14 mouse cellular contexts compared by ENCODE assay signal in the genomic region with DNA sequence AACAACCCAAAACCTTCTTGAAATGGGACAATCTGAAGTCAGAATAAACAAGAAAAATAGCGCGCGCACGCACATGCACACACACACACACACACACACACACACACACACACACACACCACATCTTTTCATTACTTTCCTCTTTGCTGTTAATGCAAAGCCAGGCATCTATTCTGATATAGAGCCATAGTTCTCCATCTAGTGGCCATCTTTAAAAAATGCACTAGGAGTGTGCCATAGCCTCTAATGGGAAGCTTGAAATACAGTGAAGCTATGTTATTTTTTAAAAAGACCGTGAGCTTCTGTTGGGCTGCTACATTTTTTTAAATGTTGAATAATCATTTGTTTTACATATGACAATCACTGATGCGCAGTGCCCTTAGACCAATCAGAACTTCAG. TPM values are rescaled to one million over a fixed set of nuclear protein-coding genes. Genes with fewer than 3 reads are reported as not detected.
A peak's percentile ranks its signal among the peaks of the same experiment; 100 is the strongest.
DNase-seq lines count a peak whose midpoint lies in the region; ATAC-seq and TF ChIP-seq lines count a peak whose summit lies in the region.
"Had no signal": no experiment of that assay in that cellular context is flagged by ENCODE, and none has a peak within 500 bp of the region (broad histone marks: within the 10 kb centered on the region; RNA-seq: fewer than 3 reads in every experiment).

No protein-coding gene starts in this region.

- 44% methylated on average over 6 of the region's 6 CpGs for WGBS in lung, postnatal 0 days
- WGBS in lung, adult 2 months, result 49% methylated on average over 6 of the region's 6 CpGs
- 57% methylated on average over 6 of the region's 6 CpGs for WGBS in neural tube, embryonic 15.5 days

- TF ChIP-seq EP300 in lung, postnatal 0 days (IDR thresholded peaks at IDR 0.05), result no peak

- TF ChIP-seq POLR2A in lung, adult 2 months (IDR thresholded peaks at IDR 0.05; ENCODE audit: borderline replicate concordance, extremely low read depth, low read depth, low read length), result no peak

- ATAC-seq in lung, postnatal 0 days, result no peak
- ATAC-seq in common myeloid progenitor, adult 5-6 weeks (replicated peaks; ENCODE audit: low read depth, poor library complexity, severe bottlenecking), result peak; percentile 71; the same call in 1 of the 2 replicates
- ATAC-seq in neural tube, embryonic 15.5 days (ENCODE audit: low FRiP score), result peak; percentile 74; the same call in 1 of the 2 replicates

- H3K36me3 ChIP-seq in lung, postnatal 0 days (ENCODE audit: insufficient read depth, low read length), result no peaks in the 10 kb centered on the region
- H3K36me3 ChIP-seq in neural tube, embryonic 15.5 days, result no peaks in the 10 kb centered on the region

- no peaks in the 10 kb centered on the region for H3K27me3 ChIP-seq in lung, postnatal 0 days (replicated peaks; ENCODE audit: insufficient read depth, low read length)
- no peaks in the 10 kb centered on the region for H3K27me3 ChIP-seq in neural tube, embryonic 15.5 days (replicated peaks)

- no peaks in the 10 kb centered on the region for H3K4me1 ChIP-seq in lung, postnatal 0 days (ENCODE audit: insufficient read depth, low read depth, low read length)
- H3K4me1 ChIP-seq in lung, adult 2 months (ENCODE audit: control insufficient read depth, insufficient read depth, low read length), result no peaks in the 10 kb centered on the region
- no peaks in the 10 kb centered on the region for H3K4me1 ChIP-seq in neural tube, embryonic 15.5 days

- DNase-seq in gastrocnemius, adult 2 months, result no peak
- no peak for DNase-seq in gastrocnemius, adult 8-10 months (ENCODE audit: low spot score in 2 of 2)
- peak; percentile 46 for DNase-seq in lung, postnatal 0 days (ENCODE audit: low spot score)
- no peak for DNase-seq in lung, adult 2 months
- DNase-seq in adrenal gland, postnatal 36 days, result no peak
- DNase-seq in frontal cortex, postnatal 25 days (ENCODE audit: low spot score in 2 of 2), result no peak
- DNase-seq: cerebellum, adult 8-10 months; lung, postnatal 14 days; thymus, postnatal 14 days had no signal

- H3K4me2 ChIP-seq in lung, postnatal 0 days (replicated peaks; ENCODE audit: low read depth, low read length), result no peak overlapping the region
- H3K4me2 ChIP-seq in neural tube, embryonic 15.5 days, result no peak overlapping the region

- H3K9ac ChIP-seq in lung, postnatal 0 days (replicated peaks; ENCODE audit: low read depth), result no peak overlapping the region
- H3K9ac ChIP-seq in neural tube, embryonic 15.5 days (replicated peaks), result no peak overlapping the region

- intact Hi-C loops in gastrocnemius, adult 2 months (cut with DNase I), result loop anchor here (2.0 kb wide), 1 partner anchor 166 kb away; no protein-coding TSS in a partner anchor

- no peak overlapping the region for H3K4me3 ChIP-seq in gastrocnemius, adult 2 months
- H3K4me3 ChIP-seq in lung, postnatal 0 days (ENCODE audit: low read depth, low read length), result no peak overlapping the region
- H3K4me3 ChIP-seq in lung, adult 2 months (replicated peaks; ENCODE audit: extremely low read depth, low read depth, low read length), result no peak overlapping the region
- no peak overlapping the region for H3K4me3 ChIP-seq in neural tube, embryonic 15.5 days (replicated peaks)

- TF ChIP-seq CTCF in gastrocnemius, adult 2 months (IDR thresholded peaks at IDR 0.05), result peak; percentile 52
- TF ChIP-seq CTCF in lung, postnatal 0 days (IDR thresholded peaks at IDR 0.05), result peak; percentile 61
- no peak for TF ChIP-seq CTCF in lung, adult 2 months (IDR thresholded peaks at IDR 0.05; ENCODE audit: insufficient read depth, low read length)

- H3K9me3 ChIP-seq in lung, postnatal 0 days (ENCODE audit: low read length), result no peaks in the 10 kb centered on the region
- no peaks in the 10 kb centered on the region for H3K9me3 ChIP-seq in neural tube, embryonic 15.5 days (replicated peaks)

- H3K27ac ChIP-seq in gastrocnemius, adult 2 months, result no peak overlapping the region
- H3K27ac ChIP-seq in lung, postnatal 0 days (ENCODE audit: low read length), result no peak overlapping the region
- H3K27ac ChIP-seq in neural tube, embryonic 15.5 days (replicated peaks), result no peak overlapping the region

RNA-seq across cellular contexts. Expression of a gene that starts 7.8 kb away (rescaled TPM):
- not detected for total RNA-seq in gastrocnemius, adult 2 months (2021)
- not detected for total RNA-seq in gastrocnemius, adult 8-10 months (2022)
- not detected in 2 replicates for polyA plus RNA-seq in lung, postnatal 0 days (2015; fragmentation: Nextera tagmentation; extraction: Ambion mirVana)
- polyA plus RNA-seq in lung, adult 2 months (2012; rRNA removed), result not detected in 2 replicates
- 1.2 TPM in 1 of 2 replicates, not detected in the other for total RNA-seq in common myeloid progenitor, adult 5-6 weeks (2017)
- not detected in 2 replicates for polyA plus RNA-seq in neural tube, embryonic 15.5 days (2015; fragmentation: Nextera tagmentation; extraction: Ambion mirVana)
- not detected for total RNA-seq in adrenal gland, postnatal 36 days (2021)
- total RNA-seq: ES-E14; layer of hippocampus, adult 8-10 months had no signal
- polyA plus RNA-seq: gonadal fat pad, adult 2 months had no signal
